Mouse (Mus musculus) embryonic stem cell, embryonic (primary cell): ENCODE measurements around the gene Tuba1a.

Experiments used
- CTCF ChIA-PET, 4 experiments: fragments of 300-600 bp in 2 of 4; fragments of 350-600 bp in 2 of 4; sonication (Branson Sonifier 250); formaldehyde crosslinking; loops; one replicate each; lab custom pipeline; 2022; ENCODE audit warnings: inconsistent platforms in 2 of 4; lab: Charles Lee
- POLR2A ChIA-PET, 4 experiments: fragments of 300-600 bp in 2 of 4; fragments of 350-600 bp in 2 of 4; sonication (Branson Sonifier 250); formaldehyde crosslinking; loops; one replicate each; lab custom pipeline; 2022; ENCODE audit warnings: antibody characterized with exemption in 4 of 4, inconsistent platforms in 1 of 4; lab: Charles Lee

The Tuba1a gene

DNA sequence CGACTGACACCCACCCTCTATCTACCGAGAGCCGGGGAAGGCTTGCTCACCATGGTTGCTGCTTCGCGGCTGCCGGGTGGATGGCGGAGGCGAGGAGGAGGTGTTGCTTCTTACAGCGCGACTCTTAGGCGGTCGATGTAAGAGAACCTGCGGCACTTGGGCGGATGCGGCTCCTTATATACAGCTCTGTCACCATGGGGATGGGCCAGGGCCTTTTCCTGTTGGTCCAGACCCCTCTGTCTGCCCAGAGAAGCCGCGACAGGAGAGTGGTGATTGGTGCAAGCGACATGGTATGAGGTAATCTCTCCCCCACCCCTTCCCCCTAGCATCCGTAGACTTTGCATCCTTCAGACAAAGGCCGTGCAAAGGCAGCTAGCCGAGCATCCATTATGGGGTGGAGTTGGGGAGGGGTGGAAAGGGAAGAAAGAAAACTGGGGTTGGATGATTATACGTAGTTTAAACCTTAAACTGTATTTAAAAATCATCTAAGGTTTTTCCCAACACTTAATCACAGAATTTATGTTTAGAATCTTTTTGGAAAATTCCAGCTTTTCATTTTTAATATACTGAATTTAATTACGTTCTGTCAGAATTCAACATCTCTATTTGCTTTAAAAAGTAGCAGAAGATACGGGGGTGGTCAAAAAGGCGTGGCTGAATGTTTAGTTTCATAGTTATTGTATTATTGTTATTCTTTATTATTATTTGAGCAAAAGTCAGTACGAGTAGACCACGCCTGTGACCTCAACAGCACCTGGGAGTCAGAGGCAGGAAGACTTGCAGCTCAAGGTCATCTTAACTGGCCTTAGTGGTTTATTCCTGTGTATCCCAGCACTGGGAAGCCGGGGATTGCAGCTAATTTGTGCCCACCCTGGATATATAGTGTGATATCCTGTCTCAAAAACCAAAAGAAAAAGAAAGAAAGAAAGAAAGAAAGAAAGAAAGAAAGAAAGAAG is at the start of gene Tuba1a, which contains the start of gene Gm49450:
Gene Tuba1a (minus strand): TSS at position 303 of the 956 bp plus-strand sequence.
Gene Gm49450 (minus strand): TSS at position 151 of the 956 bp plus-strand sequence.
- CTCF ChIA-PET: interaction anchor here (0.6 to 4.6 kb wide), 31 partner anchors 8 to 1804 kb away, joined by 3 to 30 read pairs (median 5); partner anchors contain the start of genes Arf3 (in 1 of the 4) and Tuba1b (in 1 of the 4)
- POLR2A ChIA-PET: interaction anchor here (0.5 to 9.3 kb wide), 94 partner anchors 8 to 978 kb away, joined by 3 to 368 read pairs (median 5); partner anchors contain the start of genes Tuba1b (in 4 of the 4), Prkag1 (in 2 of the 4), Tuba1c (in 2 of the 4) and Fkbp11 (in 1 of the 4)

DNA sequence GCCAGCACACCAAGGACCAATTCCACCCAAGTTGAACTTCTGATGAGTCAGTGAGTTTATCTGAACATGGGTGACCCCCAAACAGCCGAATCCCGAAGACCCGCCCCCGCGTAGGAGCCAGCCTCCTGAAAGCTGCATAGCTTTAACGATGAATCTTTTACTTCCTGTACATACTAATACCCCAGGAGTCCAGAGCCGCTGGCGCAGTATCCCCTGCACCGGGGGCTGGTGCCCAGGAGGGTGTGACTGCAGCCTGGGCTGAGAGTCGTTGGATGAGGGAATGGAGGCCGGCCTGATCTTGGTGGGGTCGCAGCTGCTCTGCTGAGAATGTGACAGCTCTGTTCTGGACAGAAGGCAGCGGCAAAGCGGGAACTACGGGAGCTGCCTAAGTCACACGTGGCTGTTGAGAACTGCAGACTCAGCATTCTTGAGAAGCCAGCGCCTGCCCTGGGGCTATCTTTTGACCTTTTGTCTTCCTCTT is 48.0 kb upstream of the Tuba1a start:
- CTCF ChIA-PET: interaction anchor here (0.6 to 3.9 kb wide), 61 partner anchors 9 to 1528 kb away, joined by 3 to 98 read pairs (median 6); partner anchors contain the start of genes Tuba1c (in 3 of the 4), Tuba1a (in 2 of the 4), Tuba1b (in 2 of the 4) and Dnajc22 (in 1 of the 4)
- POLR2A ChIA-PET: interaction anchor here in 3 of 4 experiments (0.5 to 22.3 kb wide), 45 partner anchors 9 to 662 kb away, joined by 3 to 453 read pairs (median 5); partner anchors contain the start of genes Tuba1b (in 3 of the 3), Tuba1c (in 3 of the 3), Gm49450 (in 2 of the 3) and Tuba1a (in 2 of the 3)

DNA sequence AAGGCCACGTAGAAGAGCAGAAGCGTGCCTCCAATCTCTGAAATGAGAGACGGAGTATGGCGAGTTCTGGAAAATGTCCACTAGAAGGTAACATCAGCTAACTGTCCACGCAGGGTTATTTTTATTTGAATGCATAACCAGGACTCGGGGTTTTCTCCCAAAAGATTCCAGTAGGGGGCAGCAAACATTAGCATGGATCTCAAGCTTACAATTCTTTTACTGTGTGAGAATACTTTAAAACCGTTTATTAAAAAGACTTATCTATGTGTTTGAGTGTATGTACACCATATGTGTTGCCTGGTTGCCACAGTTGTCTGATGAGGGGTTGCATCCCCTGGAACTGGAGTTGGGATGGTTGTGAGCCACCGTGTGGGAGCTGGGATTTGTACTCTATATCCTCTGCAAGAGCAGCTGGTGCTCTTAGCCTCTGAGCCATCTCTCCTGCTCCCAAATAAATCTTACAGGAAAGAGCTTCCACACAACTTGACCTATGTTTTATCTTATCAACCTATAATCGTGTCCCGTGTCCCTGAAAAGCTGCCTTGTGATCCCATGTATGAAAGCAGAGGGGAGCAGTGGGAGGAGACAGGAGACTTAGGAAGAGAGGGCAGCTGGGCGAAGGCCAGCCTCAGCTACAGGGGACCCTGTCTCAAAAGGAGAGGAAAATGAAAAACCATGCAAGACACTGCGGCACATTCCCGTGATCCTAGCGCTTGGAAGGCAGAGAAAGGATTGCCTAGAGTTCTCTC is 47.2 kb upstream of the Tuba1a start:
- ChIA-PET CTCF (interaction anchor here (0.5 to 3.9 kb wide), 95 partner anchors 8 to 1529 kb away, joined by 3 to 98 read pairs (median 4); partner anchors contain the start of genes Tuba1b (in 3 of the 4), Tuba1c (in 3 of the 4), Tuba1a (in 2 of the 4) and Dnajc22 (in 1 of the 4)), POLR2A (interaction anchor here in 3 of 4 experiments (0.5 to 22.3 kb wide), 48 partner anchors 8 to 273 kb away, joined by 3 to 453 read pairs (median 6); partner anchors contain the start of genes Tuba1b (in 3 of the 3), Tuba1c (in 3 of the 3), Gm49450 (in 2 of the 3) and Tuba1a (in 2 of the 3))

DNA sequence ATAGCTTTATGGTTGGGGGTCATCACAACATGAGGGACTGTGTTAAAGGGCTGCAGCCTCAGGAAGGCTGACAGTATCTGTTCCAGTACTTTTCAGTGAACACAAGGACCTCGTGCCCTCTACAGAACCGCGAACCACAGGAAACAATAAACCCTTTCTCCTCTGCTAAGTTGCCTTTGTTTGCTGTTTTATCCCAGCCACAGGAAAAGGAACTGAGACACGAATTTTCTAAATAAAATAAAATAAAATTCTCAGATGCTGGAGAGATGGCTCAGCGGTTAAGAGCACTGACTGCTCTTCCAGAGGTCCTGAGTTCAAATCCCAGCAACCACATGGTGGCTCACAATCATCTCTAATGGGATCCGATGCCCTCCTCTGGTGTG is 45.3 kb upstream of the Tuba1a start:
- POLR2A ChIA-PET: interaction anchor here in 2 of 4 experiments (1.4 to 23.5 kb wide), 13 partner anchors 12 to 108 kb away, joined by 3 to 563 read pairs (median 95); partner anchors contain the start of genes Gm49450 (in 2 of the 2), Tuba1a (in 2 of the 2), Tuba1b (in 2 of the 2) and Tuba1c (in 2 of the 2)
- CTCF ChIA-PET: interaction anchor here in 3 of 4 experiments (0.5 to 3.4 kb wide), 5 partner anchors 21 to 122 kb away, joined by 3 to 20 read pairs (median 4); partner anchors contain the start of genes Gm49450 (in 1 of the 3) and Tuba1a (in 1 of the 3)

DNA sequence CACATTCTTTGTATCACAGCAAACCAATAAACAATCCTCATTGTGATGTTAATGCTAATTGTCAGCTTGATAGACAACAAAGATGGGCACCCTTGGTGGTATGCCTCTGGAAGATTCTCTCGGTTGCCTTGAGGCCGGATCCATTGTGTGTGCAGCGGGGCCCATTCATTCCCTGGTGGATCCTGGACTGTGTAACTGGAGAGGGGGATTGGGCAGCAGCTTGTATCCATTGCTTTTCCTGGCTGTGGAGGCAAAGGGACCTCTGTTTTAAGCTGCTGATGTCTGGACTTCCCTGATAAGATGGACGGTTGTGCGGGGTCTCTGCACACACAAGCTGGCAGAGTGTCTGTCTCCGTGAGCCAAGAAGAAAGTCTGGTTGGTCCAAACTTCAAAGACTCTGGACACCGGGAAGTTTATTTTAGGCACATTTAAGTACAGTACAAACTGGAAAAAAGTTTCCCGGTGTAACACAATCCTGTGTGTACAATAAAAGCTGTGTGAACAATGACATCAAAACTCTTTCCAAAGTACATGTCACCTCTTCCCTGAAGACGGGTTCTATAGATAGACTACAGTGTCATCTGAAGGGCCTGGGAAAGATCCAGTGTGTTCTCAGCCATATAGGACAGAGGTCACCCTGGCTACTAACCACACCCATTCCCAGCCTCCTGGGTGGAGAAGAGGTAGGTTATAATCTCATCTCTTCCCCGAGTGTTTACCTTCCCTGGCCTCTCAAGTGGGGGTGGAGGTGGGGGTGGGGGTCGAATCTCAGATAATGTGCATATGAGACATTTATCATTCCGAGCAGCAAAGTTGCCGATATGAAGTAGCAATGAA is 44.7 kb upstream of the Tuba1a start:
- ChIA-PET POLR2A (interaction anchor here (0.5 to 23.5 kb wide), 33 partner anchors 8 to 176 kb away, joined by 3 to 563 read pairs (median 4); partner anchors contain the start of genes Tuba1c (in 3 of the 4), Gm49450 (in 2 of the 4), Tuba1a (in 2 of the 4) and Tuba1b (in 2 of the 4)), CTCF (interaction anchor here in 3 of 4 experiments (0.7 to 8.2 kb wide), 12 partner anchors 11 to 121 kb away, joined by 3 to 74 read pairs (median 4); partner anchors contain the start of genes Gm49450 (in 1 of the 3) and Tuba1a (in 1 of the 3))

DNA sequence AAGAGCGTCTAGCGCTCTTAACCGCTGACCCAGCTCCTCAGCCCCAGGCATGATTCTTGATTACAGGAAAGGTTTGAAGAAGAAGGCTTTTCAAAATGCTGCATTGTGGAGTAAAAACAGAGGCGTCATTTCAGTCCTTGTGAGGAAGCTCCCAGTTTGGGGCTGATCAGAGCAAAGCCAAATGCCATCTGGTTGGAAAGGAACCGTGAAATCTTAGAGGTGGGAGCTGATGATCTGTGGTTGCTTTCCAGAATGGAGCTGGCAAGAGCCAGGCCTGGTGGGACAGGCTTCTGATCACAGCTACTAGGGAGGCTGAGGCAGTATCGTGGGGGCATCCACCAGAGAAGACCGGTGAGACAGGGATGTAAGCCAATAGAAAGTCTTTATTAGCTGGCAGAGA is 43.3 kb upstream of the Tuba1a start:
- CTCF ChIA-PET: interaction anchor here (0.5 to 8.2 kb wide), 18 partner anchors 10 to 165 kb away, joined by 3 to 74 read pairs (median 4); partner anchors contain the start of gene Prkag1 (in 1 of the 4)
- POLR2A ChIA-PET: interaction anchor here (0.5 to 23.5 kb wide), 36 partner anchors 8 to 977 kb away, joined by 3 to 563 read pairs (median 6); partner anchors contain the start of genes Tuba1c (in 3 of the 4), Gm49450 (in 2 of the 4), Tuba1a (in 2 of the 4) and Tuba1b (in 2 of the 4)

DNA sequence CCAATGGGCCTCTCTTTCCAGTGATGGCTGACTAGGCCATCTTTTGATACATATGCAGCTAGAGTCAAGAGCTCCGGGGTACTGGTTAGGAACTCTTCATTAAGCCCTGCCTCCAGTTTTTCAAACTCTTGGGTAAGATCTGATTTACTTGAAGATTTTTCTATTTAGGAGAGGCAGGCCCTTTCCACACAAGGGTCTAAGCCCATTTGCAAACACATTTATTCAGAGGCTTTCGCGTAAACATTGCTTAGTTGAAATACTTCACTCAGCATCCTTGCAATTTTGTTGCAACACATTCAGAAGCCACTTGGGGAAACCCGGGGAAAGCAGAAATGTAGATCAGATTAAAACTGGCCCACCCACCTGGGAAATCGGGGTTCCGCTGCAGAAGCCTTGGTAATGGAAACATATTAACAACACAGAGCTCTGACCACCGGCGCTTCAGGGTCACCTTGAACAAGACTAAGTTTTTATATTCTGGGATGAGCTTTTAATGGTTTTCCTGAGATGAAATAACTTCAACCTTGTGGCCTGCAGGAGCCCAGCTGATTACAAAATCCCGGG is 41.5 kb upstream of the Tuba1a start:
- POLR2A ChIA-PET: interaction anchor here (0.6 to 23.5 kb wide), 25 partner anchors 9 to 831 kb away, joined by 3 to 563 read pairs (median 25); partner anchors contain the start of genes Gm49450 (in 3 of the 4), Tuba1a (in 3 of the 4), Tuba1b (in 2 of the 4) and Tuba1c (in 2 of the 4)
- CTCF ChIA-PET: interaction anchor here (0.7 to 8.2 kb wide), 13 partner anchors 7 to 104 kb away, joined by 3 to 74 read pairs (median 4); partner anchors contain the start of genes Gm49450 (in 1 of the 4) and Tuba1a (in 1 of the 4)

DNA sequence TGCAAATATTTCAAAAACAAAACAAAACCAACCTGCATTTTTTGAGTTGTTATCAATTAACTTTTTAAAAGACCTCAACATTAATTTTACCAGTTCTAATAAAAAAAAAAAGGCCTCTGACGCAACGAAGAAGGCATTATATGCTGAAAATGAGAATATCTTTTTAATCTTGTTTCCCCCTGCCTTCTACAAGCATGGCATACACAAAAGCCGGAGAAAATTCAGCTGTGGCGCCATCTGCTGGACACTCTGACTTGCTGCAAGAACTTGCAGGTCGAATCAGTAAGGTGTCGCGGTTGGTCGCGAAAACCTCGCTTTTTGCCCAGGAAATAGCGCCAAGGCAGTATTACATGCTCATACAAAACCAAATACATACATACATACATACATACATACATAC is 40.4 kb upstream of the Tuba1a start:
- ChIA-PET CTCF (interaction anchor here (0.6 to 8.2 kb wide), 43 partner anchors 8 to 350 kb away, joined by 3 to 74 read pairs (median 7); partner anchors contain the start of genes Gm49450 (in 2 of the 4), Tuba1a (in 2 of the 4), Prkag1 (in 1 of the 4) and Prph (in 1 of the 4)), POLR2A (interaction anchor here (0.6 to 23.5 kb wide), 61 partner anchors 2 to 266 kb away, joined by 3 to 563 read pairs (median 10); partner anchors contain the start of genes Gm49450 (in 3 of the 4), Tuba1a (in 3 of the 4), Tuba1b (in 3 of the 4) and Tuba1c (in 2 of the 4))

DNA sequence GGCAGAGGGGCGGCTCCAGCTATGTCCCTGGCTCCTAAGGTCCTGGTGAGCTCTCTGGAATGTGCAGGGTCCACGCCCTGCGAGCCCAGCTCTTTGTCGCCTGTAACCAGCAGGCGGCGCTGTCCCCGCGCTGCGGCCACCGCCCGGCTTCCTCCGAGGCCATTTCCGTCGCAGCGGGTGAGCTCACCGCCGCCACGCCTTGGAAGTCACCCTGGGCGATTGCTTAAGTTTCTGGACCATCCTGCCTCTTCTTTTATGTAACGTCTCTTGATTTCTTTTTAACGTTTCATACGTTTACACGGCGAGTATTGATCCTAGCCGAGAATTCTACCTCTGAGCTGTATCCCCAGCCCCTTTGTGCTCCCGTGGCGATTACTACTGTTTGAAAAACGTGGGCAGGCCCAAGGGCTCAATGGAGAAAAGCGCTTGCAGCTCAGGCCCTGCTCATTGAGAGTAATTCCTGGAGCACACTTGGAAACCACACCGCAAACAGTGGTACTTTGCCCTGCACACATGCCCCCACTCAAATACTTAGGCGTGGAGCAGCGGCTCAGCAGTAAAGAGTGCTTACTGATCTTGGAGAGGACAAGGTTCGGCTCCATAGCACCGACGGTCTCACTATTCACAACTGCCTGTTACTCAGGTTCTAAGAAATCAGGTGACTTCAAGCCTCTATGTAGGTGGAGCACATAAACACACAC is 39.7 kb upstream of the Tuba1a start:
- ChIA-PET CTCF (interaction anchor here (0.5 to 8.2 kb wide), 117 partner anchors 8 to 732 kb away, joined by 3 to 74 read pairs (median 4); partner anchors contain the start of genes Gm49450 (in 4 of the 4), Tuba1a (in 4 of the 4), Tuba1b (in 3 of the 4) and Tuba1c (in 3 of the 4)), POLR2A (interaction anchor here (0.5 to 23.5 kb wide), 104 partner anchors 3 to 411 kb away, joined by 3 to 563 read pairs (median 6); partner anchors contain the start of genes Tuba1b (in 4 of the 4), Gm49450 (in 3 of the 4), Tuba1a (in 3 of the 4) and Tuba1c (in 3 of the 4))

DNA sequence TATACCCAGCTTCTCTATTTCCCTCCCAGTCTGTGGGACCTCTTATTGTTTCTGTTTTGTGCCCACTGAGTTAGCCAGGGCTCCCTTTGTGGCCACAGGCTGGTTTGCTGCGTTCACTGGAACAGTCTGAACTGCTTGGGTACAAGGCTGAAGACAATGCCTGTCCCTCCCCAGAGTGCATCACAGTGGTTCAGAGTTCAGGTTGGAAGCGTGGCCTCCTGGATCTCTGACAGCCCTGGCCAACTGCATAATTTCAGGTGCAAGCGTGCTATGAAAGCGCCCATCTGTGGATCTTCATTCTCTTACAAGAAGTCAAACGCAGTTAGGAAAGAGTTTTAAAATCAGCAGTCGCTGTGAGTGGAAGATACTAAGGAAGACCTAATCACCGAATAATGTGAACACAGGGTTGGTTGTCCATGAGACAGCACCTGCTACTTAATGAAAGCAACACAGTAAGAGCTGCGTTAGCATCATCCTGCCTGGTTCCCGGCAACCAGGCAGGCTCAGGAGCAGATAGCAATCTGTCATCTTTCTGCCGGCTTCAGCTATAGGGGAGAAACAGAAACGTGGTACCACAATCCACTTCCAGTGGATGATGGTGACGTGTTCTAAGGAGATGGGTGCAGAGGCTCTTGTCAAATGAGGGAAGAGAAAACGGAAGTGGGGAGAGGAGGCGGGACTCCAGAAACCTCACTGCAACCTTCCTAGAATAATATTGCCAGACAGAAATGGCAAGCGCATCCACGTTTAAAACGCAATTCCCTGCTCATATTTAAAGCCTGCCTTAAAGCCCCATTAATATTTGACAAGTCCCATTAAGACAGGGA is 38.8 kb upstream of the Tuba1a start:
- ChIA-PET CTCF (interaction anchor here (0.5 to 8.2 kb wide), 114 partner anchors 9 to 1930 kb away, joined by 3 to 74 read pairs (median 5); partner anchors contain the start of genes Gm49450 (in 4 of the 4), Tuba1a (in 4 of the 4), Tuba1b (in 3 of the 4) and Tuba1c (in 3 of the 4)), POLR2A (interaction anchor here (0.5 to 23.5 kb wide), 112 partner anchors 4 to 981 kb away, joined by 3 to 563 read pairs (median 6); partner anchors contain the start of genes Tuba1b (in 4 of the 4), Gm49450 (in 3 of the 4), Tuba1a (in 3 of the 4) and Tuba1c (in 3 of the 4))

DNA sequence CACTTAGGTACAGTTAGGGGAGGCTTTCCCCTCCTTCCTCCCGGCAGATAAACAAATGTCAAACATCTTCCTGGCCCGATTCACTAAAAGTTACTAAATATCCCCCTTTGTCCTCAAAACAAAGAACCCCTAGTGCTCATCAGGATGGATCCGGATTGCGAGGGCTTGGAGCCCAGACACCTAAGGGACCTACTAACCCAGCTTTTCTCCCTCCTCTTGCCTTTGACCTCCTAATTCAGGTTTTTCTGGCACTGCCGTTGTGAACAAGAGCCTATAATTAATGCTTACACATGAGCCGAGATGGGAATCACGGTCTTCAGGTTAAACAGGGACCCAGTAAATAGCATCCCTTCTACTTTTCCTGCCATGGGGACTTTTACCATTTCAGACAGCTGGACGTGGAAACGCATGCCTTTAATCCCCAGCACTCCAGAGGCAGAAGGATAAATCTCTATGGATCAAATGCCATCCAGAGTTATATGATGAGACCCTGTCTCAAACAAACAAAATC is 38.1 kb upstream of the Tuba1a start:
- CTCF ChIA-PET: interaction anchor here (0.5 to 8.2 kb wide), 20 partner anchors 9 to 1931 kb away, joined by 3 to 74 read pairs (median 5); partner anchors contain the start of genes Gm49450 (in 2 of the 4), Tuba1a (in 2 of the 4) and Tuba1c (in 1 of the 4)
- POLR2A ChIA-PET: interaction anchor here (0.6 to 23.5 kb wide), 65 partner anchors 4 to 170 kb away, joined by 3 to 563 read pairs (median 9); partner anchors contain the start of genes Tuba1b (in 4 of the 4), Gm49450 (in 3 of the 4), Tuba1a (in 3 of the 4) and Lmbr1l (in 2 of the 4)
